Mouse (Mus musculus): ENCODE data around the gene Gm1043. TPM values are rescaled to one million over a fixed set of nuclear protein-coding genes. Genes with fewer than 3 reads are reported as not detected.

Gene Gm1043
- total RNA-seq, 2 experiments from 2014 or later, result not detected

Other genes with a start within 250 kb of the Gm1043 start
- not detected in 2 replicates for gene Ppp2r2c, start 216.9 kb upstream of the Gm1043 start, total RNA-seq (2015)
- gene Ppp2r2c, start 216.9 kb upstream of the Gm1043 start, total RNA-seq (2017), result not detected in 2 replicates
- gene Wfs1, start 96.2 kb upstream of the Gm1043 start, total RNA-seq (2015), result 5.3 and 5.4 TPM in 2 replicates
- gene Wfs1, start 96.2 kb upstream of the Gm1043 start, total RNA-seq (2017), result 6.0 and 7.5 TPM in 2 replicates
- 0.04 and 0.32 TPM in 2 replicates for gene Crmp1, start 156.6 kb downstream of the Gm1043 start, total RNA-seq (2015)
- gene Crmp1, start 156.6 kb downstream of the Gm1043 start, total RNA-seq (2017), result not detected in 2 replicates